Mouse (Mus musculus) pancreas, adult 10 weeks (tissue): Measurements from ENCODE around the gene Hcst. TPM values are rescaled to one million over a fixed set of nuclear protein-coding genes. Genes with fewer than 3 reads are reported as not detected.

Experiments
- polyA plus RNA-seq: library from polyadenylated mRNA; stranded (reverse); fragments of 350-450 nt; fragmentation: Illumina TruSeq; extraction: RNeasy Lipid Tissue Mini Kit (QIAGEN cat#74804); gene quantifications from one replicate; pipeline ENCODE4 v1.2.3, GENCODE M21; 2015; ENCODE audit warnings: low read depth, low replicate concordance; ENCODE audit not compliant: insufficient read depth

Hcst gene
- not detected for polyA plus RNA-seq

DNA sequence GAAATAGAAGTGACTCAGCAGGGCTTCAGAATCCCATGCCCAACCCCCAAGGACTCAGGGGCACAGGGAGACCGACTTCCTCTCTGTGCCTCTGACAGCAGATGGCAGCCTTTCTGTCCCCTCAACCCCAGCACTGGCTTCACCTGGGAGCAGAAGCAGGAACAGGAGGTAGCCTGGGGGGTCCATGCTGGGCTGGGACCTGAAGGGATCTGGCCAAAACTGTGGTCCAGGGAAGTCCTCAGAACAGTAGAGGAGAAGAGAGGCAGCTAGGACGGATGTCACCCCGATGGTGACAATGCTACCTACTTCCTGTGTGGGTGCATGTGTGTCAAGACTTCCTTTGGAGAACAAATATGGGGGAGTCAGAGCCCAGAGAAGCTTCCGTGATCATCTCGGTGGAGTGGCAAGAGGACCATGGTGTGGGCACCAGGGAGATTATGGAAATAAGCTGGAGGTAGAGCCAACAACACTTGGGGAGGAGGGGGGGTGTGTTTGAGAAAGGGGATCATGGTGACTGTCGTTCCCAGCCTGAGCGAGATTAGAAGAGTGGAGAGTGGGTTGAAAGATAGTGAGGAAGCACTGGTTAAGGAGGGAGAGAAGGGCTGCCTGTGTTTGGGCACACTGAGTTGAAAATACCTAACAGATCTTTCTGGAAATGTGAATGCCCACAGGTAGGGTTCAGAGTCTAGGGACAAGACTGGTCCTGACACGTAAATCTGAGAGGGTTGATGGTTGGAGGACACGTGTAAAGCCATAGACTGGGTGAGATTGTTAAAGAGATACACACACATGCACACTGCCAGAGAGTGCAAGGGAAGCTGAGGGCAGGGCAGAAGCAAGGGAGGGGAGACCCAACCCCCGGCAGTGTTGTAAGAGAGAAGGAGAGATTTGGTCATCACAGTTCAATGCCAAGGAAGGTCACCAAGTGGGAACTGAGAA lies at the start of gene Hcst:
Gene Hcst, minus strand, starts transcription at position 294 of the 939 bp plus-strand sequence.

GRCm38 (mm10) chr7:30457629-30458330 lies 38.1 kb upstream of the Hcst start, which contains the start of the genes Kirrel2 and Nphs1:
Gene Kirrel2, minus strand, starts transcription at chr7:30457690.
Gene Nphs1, plus strand, starts transcription at chr7:30458315.

DNA sequence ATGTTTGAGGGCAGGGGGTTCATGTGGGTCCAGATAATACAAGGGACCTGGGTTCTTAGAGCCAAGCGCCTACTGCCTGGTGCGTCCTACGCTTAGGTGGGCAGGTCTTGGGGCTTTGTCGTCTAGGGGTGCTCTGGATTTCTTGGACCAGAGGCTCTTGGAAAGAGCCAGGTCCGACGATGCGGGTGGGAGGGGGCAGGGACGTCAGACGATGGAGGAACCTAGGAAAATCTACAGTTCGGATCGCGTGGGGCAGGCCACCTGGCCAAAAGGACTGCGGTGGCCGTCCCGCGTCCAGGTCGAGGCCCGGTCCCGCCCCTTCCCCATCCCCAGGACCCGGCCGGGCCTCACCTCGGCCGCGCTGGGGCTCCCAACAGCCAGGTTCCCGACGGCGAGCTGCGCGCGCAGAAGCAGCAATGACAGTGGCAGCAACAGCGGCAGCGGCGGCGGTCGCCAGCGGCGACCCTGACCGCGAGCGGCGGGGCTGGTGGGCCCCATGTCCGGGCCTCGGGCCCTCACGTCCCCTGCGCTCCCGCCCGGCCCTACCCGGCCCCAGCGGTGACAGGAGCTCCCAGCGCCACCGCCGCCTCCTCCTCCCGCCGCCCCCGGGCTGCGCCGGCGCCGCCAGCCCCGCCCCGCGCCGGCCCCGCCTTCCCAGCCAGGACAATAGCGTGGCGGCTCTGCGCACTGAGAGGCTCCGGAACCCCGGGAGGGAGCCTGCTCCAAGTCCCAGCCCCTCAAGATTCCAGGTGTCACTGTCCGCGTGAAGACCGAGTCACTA lies 25.5 kb upstream of the Hcst start, which contains the start of gene Aplp1:
Gene Aplp1, minus strand, starts transcription at position 565 of the 781 bp plus-strand sequence.

DNA sequence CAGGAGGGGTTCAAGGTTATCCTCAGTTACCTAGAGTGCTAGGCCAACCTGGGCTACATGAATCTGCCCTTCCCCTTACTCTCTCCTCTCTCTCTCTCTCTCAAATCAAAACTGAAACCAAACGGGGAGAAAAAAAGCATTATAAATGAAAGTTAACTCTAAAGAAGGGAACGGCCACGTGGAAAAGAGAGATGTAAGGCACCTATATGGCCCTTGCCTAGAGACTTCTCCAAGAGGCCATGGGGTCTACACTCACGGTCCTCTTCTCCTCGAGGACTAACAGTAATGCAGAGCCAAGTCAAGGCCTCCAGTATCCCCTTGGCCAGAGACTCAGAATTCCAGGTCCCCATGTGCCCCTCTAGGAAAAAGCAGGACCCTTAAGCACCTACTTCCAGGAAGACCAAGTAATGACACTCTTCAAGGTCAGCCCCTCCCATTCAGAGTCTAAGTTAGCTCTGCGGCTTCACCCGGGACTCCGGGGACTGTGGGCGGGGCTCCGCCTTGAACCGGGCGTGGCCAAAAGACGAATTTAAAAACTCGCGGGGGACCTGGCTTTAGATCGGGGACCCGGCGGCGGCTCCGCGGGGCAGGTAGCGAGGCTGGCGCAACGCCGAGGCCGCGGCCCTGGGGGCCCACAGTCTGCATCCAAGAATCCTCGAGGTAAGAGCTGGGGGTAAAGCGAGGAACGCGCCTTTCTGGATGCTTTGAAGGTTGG lies 1.7 kb upstream of the Hcst start, which contains the start of gene Nfkbid:
Gene Nfkbid, plus strand, starts transcription at position 558 of the 715 bp plus-strand sequence.

GRCm38 (mm10) chr7:30413596-30413995 lies 6.1 kb downstream of the Hcst start, which contains the start of gene Tyrobp:
Gene Tyrobp, plus strand, starts transcription at chr7:30413760.

Other genes starting within 250 kb of the Hcst start
- gene Cox7a1, start 235.7 kb downstream of the Hcst start, polyA plus RNA-seq = 5.2 TPM
- 105 TPM for gene Capns1, start 221.0 kb downstream of the Hcst start, polyA plus RNA-seq
- 17.6 TPM for gene Polr2i, start 187.9 kb downstream of the Hcst start, polyA plus RNA-seq
- gene Tbcb, start 187.6 kb downstream of the Hcst start, polyA plus RNA-seq = 22.9 TPM
- not detected for gene Ovol3, start 184.1 kb downstream of the Hcst start, polyA plus RNA-seq
- gene Thap8, start 139.8 kb downstream of the Hcst start, polyA plus RNA-seq = not detected
- 1.3 TPM for gene Wdr62, start 139.4 kb downstream of the Hcst start, polyA plus RNA-seq
- gene Clip3, start 128.1 kb downstream of the Hcst start, polyA plus RNA-seq = 6.7 TPM
- 10.9 TPM for gene Alkbh6, start 111.1 kb downstream of the Hcst start, polyA plus RNA-seq
- gene Syne4, start 105.0 kb downstream of the Hcst start, polyA plus RNA-seq = 122 TPM
- gene E130208F15Rik, start 98.1 kb downstream of the Hcst start, polyA plus RNA-seq = not detected
- gene Sdhaf1, start 96.0 kb downstream of the Hcst start, polyA plus RNA-seq = 3.9 TPM
- 2.2 TPM for gene Lrfn3, start 57.1 kb downstream of the Hcst start, polyA plus RNA-seq
- gene Tyrobp, start 6.1 kb downstream of the Hcst start, polyA plus RNA-seq = 19.8 TPM
- 0.81 TPM for gene Nfkbid, start 1.9 kb upstream of the Hcst start, polyA plus RNA-seq
- gene Aplp1, start 25.7 kb upstream of the Hcst start, polyA plus RNA-seq = 34.1 TPM
- gene Kirrel2, start 37.8 kb upstream of the Hcst start, polyA plus RNA-seq = 2.1 TPM
- 42.1 TPM for gene Nphs1, start 38.5 kb upstream of the Hcst start, polyA plus RNA-seq
- gene Prodh2, start 73.8 kb upstream of the Hcst start, polyA plus RNA-seq = not detected
- 2.0 TPM for gene Arhgap33, start 115.2 kb upstream of the Hcst start, polyA plus RNA-seq
- gene Hspb6, start 132.3 kb upstream of the Hcst start, polyA plus RNA-seq = 4.7 TPM
- gene Proser3, start 132.4 kb upstream of the Hcst start, polyA plus RNA-seq = 3.7 TPM
- 63.0 TPM for gene Lin37, start 140.0 kb upstream of the Hcst start, polyA plus RNA-seq
- gene U2af1l4, start 143.4 kb upstream of the Hcst start, polyA plus RNA-seq = 5.9 TPM
- gene Gm49396, start 143.5 kb upstream of the Hcst start, polyA plus RNA-seq = 6.8 TPM
- gene Psenen, start 143.8 kb upstream of the Hcst start, polyA plus RNA-seq = 57.9 TPM
- gene Igflr1, start 145.6 kb upstream of the Hcst start, polyA plus RNA-seq = 8.7 TPM
- 13.3 TPM for gene Kmt2b, start 168.9 kb upstream of the Hcst start, polyA plus RNA-seq
- not detected for gene Zbtb32, start 179.1 kb upstream of the Hcst start, polyA plus RNA-seq
- not detected for gene Upk1a, start 193.0 kb upstream of the Hcst start, polyA plus RNA-seq
- gene Cox6b1, start 206.3 kb upstream of the Hcst start, polyA plus RNA-seq = 125 TPM
- gene Etv2, start 216.0 kb upstream of the Hcst start, polyA plus RNA-seq = not detected
- 13.4 TPM for gene Rbm42, start 230.5 kb upstream of the Hcst start, polyA plus RNA-seq
- 5.9 TPM for gene Haus5, start 245.1 kb upstream of the Hcst start, polyA plus RNA-seq